Mouse (Mus musculus) liver, adult (tissue): ENCODE results near the gene Thumpd2.
A peak's percentile ranks its signal among the peaks of the same experiment; 100 is the strongest.

Experiments used
- GATA4 ChIP-seq: IDR thresholded peaks from 2 replicates; pipeline ENCODE4 v1.6.1; 2014; ENCODE audit warnings: mild to moderate bottlenecking, low read length; ENCODE audit not compliant: insufficient replicate concordance

Gene Thumpd2

DNA sequence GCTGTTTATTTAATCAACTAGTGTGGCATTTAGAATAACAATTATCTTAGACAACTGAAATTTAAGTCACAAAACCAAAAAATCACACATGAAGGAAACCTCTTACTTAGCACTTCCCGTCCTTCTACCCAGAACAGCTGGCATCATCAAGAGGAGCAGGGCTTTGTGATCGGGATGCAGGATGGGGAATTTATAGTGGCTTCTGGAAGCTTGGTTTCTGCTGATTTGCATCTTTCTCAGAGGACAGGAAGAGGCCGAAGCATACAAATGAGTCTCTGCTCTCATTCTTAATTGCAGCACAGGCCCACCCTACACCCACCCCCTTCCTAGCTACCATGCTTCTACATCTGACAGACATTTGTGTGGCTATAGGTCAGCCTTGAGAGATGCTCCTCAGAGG is 20.5 kb downstream of the Thumpd2 start:
- no peak for TF ChIP-seq GATA4

DNA sequence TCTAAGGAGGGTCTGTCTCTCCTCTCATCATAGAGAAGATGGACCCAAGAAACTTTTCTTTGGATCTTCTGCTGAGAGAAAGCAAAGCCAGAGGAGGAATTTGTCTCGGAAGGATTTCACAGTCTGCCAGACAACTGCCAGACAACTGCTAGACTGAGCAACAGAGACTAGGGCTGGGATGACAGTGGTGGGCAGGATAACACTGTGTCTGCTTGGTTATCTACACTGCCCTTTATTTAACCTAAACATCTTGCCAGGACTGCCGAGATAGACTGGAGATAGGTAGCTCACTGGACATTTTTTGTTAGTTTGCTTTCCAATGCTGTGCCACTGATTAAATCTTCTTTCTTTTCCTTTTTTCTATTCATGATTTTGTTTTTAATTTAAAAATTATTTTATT is 23.2 kb downstream of the Thumpd2 start:
- TF ChIP-seq GATA4, result no peak

DNA sequence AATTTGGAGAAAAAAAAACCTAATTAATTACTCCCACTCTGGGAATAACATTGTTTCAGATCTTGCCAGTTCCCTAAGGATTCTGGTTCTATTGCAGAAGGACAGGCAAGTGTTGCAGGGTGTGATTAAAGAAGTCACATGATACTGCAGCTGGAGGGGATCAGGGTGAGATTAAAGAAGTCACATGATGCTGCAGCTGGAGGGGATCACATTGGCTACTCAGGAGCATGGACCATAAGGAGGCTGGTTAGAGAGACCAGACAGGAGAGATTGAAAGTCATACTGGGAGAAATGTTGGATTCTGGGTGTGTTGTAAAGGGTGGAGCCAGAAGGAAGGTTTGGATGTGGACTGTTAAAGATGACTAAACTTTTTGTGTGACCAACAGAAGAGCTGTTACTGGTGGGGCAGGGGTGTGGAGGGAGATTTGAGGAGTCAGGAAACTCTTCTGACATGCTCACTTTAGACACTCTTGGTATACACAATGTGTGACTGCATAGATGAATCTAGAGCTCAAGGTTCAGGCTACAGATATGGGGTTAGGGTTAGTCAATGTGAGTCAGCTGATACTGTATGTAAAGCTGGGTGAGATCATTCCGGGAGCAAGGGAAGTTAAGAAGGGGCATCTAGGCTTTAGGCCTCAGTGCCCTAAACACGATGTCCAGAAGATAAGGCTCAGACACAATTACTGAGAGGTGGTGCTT is 26.0 kb downstream of the Thumpd2 start:
- TF ChIP-seq GATA4, result no peak

DNA sequence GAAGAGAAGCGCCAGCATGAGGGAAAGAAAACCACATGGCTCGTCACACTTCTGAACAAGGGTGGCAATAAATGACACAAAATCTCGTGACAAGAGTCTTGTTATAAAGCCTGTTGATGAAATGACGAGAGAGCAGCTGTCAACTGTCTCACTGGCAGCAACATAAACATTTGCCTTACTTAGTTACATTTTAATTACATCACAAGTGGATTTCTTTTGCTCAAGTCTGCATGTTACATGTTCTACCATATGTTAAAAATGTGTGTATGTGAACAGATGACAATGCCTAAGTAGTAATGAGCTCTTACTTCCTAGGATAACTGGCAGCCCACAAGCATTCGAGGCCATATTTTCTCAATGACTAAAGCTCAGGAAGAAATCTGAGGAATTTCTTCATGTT is 29.5 kb downstream of the Thumpd2 start:
- no peak for TF ChIP-seq GATA4

DNA sequence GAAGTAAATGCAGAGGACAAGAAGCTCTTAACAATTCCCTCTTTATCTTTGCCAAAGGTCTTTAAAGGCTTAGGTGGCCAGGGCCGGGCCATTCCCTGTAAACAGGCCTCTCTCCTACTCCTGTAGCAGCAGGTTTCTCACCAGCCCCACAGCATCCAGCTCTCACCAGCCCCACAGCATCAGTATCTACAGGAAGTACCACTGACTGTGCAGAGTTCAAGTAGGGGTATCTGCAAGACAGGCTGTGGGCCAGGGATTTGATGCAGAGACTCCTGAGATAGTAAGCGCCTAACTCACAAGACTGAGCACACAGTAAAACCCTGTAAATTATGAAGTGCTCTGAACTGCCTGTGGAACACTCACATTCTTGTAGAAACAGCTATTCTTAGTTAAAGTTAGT is 31.9 kb downstream of the Thumpd2 start:
- TF ChIP-seq GATA4, result no peak

DNA sequence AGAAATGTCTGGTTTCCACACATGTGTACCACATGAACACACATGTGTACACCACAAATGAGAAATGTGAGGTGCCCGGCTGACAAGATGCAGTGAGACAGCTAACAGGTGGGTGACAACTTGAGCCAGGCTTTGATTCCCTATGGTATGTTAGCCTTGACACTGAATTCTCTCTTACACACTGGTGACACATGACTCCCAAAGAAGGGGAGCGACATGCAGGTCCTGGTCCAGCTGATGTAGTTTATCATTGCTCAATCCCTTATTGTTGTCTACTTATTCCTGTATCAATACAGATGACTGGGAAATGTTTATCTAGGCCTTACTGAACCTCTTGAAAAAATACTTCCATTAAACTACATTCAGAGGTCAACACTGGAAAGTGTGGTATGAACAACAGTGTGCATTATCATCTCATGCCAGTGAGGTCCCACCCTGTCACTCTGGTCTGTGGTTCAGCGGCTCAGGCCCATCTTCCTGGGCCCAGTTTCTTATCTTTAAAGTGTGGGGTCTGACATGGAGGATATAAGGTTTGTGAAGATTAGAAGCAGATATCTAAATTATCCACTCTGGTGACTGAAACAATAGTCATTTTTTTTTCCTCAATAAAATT is 32.9 kb downstream of the Thumpd2 start:
- no peak for TF ChIP-seq GATA4

DNA sequence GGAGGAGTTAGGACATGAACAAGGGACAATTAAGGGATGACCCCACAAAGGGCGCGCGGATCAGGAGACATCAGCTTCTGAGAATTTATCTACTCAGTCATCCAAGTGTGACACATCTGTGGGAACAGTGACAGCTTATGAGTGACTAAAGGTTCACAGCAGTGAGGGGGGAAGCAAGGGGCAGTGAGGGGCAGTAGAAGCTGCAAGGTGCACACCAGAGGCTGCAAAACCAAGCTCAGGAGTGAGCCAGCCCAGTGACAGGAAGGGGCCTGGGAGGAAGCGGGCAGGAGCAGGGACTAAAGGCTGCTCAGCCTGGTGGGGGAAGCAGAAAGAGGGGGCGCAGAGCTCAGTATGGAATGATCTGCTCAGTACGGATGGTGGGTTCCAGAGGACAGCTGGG is 37.6 kb downstream of the Thumpd2 start:
- TF ChIP-seq GATA4, result no peak

DNA sequence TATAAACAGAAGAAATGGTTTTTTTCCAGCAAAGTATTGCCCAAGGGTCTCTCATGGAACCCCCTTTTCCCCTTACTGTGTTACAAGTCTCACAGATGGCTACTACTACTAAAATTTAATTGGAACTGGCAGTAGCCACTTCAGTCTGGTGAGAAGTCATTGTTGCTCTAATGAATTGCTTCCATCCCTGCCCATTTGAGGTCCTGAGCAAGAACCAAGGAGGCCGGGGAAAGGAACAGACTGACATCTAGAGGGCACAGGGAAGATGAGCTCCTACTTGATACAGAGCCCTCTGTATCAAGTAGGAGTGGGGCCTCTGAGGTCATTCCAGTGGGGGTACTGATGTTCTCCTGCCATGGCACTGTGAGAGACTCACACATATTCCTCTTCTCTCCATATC is 47.8 kb downstream of the Thumpd2 start:
- no peak for TF ChIP-seq GATA4

DNA sequence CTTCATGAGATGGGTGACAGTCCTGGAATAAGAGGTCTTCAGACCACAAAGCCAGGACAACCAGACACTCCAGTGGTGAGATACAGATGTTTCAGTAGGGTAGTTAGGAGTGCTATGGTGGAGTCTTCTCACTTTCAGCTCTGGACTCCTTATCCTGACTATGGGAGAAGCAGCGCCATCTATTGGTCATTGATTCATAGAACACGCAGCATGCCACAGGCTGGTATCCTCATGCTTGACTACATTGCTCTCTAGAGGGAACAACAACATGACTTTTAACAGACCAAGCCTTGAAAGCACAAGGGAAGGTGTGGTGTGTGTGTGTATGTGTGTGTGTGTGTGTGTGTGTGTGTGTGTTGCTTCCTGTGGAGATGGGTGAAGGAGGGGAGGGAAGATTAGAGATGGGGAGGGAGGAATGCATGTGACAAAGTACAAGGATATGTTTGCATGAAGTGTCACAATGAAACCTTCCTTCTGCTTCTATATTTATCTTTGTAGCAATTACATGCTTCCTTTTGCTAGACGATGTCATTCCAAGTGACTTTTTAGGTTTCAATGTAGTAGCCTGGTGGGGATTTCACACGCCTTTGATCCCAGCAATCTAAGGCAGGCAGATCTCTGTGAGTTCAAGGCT is 49.0 kb downstream of the Thumpd2 start:
- TF ChIP-seq GATA4, result peak; percentile 60; the same call in 1 of the 2 replicates

DNA sequence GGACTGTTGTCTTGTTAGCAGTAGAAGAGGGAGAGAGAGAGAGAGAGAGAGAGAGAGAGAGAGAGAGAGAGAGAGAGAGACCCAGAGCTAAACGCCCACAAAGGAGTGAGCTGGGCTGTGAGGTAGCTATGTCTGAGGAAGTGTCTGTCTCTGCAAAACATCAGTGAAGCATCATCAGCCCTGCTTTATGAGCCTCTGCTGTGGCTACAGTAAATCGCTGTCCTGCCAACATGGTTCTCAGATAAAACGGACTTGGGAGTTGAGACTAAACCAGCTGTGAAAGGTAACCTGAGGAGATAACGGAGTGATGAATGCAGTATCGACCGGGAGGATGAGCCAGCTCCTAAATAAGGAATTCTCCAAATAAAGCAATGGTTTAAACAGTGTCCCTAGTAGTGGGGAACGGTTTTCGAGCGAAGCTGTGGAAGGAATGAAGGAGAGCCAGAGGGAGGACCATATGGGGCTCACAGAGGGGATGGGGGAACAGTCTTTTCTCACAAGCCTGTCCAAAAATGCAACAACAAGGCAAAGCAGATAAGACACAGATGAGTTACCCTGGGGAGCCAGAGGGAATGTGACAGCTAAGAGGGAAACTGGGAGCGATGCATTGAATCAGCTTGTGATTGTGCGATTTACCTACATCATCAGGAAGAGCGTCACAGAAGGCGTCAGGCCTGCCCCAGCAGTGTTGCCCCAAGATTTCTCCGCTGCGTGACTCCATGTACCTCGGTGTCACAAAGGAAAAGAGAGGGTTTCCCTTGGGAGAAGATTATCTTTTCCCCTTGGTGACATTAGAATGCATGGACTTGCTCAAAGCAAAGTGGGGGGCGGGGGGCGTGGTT is 53.8 kb downstream of the Thumpd2 start:
- no peak for TF ChIP-seq GATA4

DNA sequence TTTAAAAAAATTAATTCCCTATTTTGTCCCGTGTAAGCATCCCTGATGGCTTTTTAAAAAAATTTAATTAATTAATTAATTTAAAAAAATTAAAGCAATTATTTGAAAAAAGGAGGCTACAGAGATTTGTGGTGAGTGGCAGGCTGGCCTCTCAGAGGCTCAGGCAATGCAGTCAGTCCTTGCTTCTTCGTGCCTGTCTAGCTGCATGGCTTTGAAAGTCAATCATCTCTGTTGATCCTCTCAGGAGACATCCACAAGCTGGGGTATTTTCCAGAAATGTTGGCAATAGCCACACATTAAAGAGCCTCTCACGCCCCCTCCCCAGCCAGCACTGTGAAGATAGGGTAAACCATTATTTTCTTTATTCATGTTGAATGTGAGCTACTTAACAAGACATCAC is 54.7 kb downstream of the Thumpd2 start:
- TF ChIP-seq GATA4, result no peak

DNA sequence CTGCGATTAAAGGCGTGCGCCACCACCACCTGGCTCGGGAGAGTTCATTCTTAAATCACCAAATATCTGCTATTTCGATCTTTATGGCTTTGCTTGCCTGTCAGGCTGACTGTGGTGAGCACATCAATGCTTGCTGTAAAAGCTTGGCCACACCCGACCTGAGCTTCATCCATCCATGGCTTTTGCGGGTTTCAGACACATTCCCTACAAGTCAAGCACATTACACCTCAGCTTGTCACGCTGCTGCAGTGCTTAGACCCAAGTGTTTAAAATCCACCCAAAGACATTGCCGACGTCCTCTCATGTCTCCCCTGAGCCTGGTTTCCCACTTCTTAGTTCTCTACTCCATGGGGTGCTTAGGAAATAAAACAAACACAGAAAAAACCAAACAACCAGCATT is 55.8 kb downstream of the Thumpd2 start:
- no peak for TF ChIP-seq GATA4

DNA sequence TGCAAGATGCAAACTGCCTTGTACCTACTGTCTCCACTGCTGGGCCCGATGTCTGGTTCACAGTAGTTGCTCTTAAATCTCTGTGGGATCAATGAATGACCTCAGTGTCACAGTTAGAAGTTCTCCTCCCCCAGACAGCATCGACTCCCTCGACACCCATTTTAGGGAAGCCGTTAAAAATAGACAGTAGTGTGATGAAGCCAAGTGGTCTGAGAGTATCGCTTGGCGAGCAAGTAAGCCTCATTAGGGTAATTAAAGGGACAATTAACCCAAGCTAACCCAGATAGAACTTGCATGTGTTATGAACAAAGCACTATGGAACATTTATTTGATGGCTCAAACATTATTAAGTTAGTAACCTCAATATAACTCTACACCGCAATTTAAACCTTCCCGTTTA is 59.6 kb downstream of the Thumpd2 start:
- TF ChIP-seq GATA4, result no peak

DNA sequence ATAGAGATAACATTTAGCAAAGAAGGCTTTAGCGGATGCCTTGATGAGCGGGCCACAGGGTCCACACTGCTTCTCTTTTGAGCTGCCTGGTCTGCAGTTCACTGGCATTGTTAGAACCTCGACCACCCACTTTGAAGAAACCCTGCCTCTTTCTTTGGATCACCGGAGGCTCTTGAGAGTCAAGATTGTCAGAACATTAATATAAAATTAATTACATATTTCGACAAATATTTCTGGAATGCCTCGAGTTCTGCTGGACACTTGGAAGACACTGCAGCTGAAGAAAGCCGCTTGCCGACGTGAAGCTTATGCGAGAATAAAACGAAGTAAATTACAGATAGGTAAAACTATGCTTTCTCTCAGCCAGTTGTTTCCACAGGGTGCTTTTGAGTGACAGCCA is 60.4 kb downstream of the Thumpd2 start:
- no peak for TF ChIP-seq GATA4

DNA sequence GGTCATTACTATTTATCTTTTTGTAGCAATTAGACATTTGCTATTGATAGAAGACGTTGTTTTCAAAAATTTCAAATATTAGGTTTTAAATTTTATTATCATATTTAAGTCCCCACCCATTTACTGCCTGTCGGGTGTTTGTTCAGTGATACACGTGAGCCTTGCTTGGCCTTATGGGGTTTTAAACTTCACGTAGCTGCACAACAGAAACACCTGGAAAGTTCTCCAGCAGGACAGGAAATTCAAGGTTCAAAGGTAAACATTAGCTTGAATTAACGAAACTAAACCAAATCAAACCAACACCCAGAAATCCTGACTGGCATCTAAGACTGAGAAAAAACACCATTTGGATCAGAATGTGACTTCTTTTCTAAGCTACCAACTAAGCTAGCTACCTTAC is 62.8 kb downstream of the Thumpd2 start:
- no peak for TF ChIP-seq GATA4

DNA sequence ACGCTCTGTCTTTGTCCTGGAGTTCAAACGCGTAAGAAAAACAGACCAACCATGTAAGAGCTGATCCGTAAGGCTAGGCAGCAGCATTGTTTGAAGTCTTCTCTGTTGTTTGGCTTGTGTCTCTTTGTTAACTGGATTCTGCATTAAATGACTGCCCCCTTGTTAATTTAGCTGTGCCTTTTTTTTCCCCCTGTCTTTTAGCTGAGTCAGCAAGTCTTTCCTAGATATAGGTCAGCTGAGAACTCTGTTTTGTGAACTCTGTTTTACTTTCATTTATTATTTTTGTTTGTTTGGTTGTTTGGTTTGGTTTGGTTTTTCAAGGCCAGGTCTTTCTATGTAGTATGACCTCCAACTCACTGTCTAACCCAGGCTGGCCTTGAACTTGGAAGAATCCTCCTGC is 63.2 kb downstream of the Thumpd2 start:
- no peak for TF ChIP-seq GATA4
